9 mouse cellular contexts compared by ENCODE assay signal in genomic region chr4:148397531-148398287, GRCm38 (mm10). TPM values are rescaled to one million over a fixed set of nuclear protein-coding genes. Genes with fewer than 3 reads are reported as not detected.
DNase-seq lines count a peak whose midpoint lies in the region; ATAC-seq lines count a peak whose summit lies in the region.
"Had no signal": no experiment of that assay in that cellular context is flagged by ENCODE, and none has a peak within 500 bp of the region (broad histone marks: within the 10 kb centered on the region; RNA-seq: fewer than 3 reads in every experiment).

No protein-coding gene starts in this region.

- H3K9ac ChIP-seq in limb, embryonic 15.5 days, result no peak overlapping the region
- H3K9ac ChIP-seq in neural tube, embryonic 15.5 days (replicated peaks), result no peak overlapping the region

- H3K4me1 ChIP-seq in limb, embryonic 15.5 days, result no peaks in the 10 kb centered on the region
- peaks cover 46% of the 10 kb centered on the region for H3K4me1 ChIP-seq in neural tube, embryonic 15.5 days

- H3K27ac ChIP-seq in limb, embryonic 15.5 days, result no peak overlapping the region
- H3K27ac ChIP-seq in neural tube, embryonic 15.5 days (replicated peaks), result peak overlapping the region; percentile 69

- no peak overlapping the region for H3K4me3 ChIP-seq in limb, embryonic 15.5 days
- no peak overlapping the region for H3K4me3 ChIP-seq in neural tube, embryonic 15.5 days (replicated peaks)

- 64% methylated on average over 18 of the region's 18 CpGs for WGBS in limb, embryonic 15.5 days
- 28% methylated on average over 18 of the region's 18 CpGs for WGBS in neural tube, embryonic 15.5 days

- H3K4me2 ChIP-seq in limb, embryonic 15.5 days, result no peak overlapping the region
- H3K4me2 ChIP-seq in neural tube, embryonic 15.5 days, result no peak overlapping the region

- peak; percentile 40; the same call in 1 of the 2 replicates for ATAC-seq in limb, embryonic 15.5 days (ENCODE audit: insufficient number of reproducible peaks, low FRiP score, low TSS enrichment, low read depth)
- ATAC-seq in neural tube, embryonic 15.5 days (ENCODE audit: low FRiP score), result peak; percentile 29; the same call in 1 of the 2 replicates

- no peaks in the 10 kb centered on the region for H3K36me3 ChIP-seq in limb, embryonic 15.5 days
- no peaks in the 10 kb centered on the region for H3K36me3 ChIP-seq in neural tube, embryonic 15.5 days

- H3K9me3 ChIP-seq in limb, embryonic 15.5 days, result no peaks in the 10 kb centered on the region
- H3K9me3 ChIP-seq in neural tube, embryonic 15.5 days (replicated peaks), result no peaks in the 10 kb centered on the region

- peaks cover 12% of the 10 kb centered on the region for H3K27me3 ChIP-seq in limb, embryonic 15.5 days
- no peaks in the 10 kb centered on the region for H3K27me3 ChIP-seq in neural tube, embryonic 15.5 days (replicated peaks)

- peak; percentile 58 for DNase-seq in embryo, embryonic 10 days (ENCODE audit: low spot score)
- DNase-seq in embryo, embryonic 9.5 days (ENCODE audit: extremely low spot score), result no peak
- peak; percentile 32 for DNase-seq in retina, postnatal 1 day
- DNase-seq in retina, embryonic 14.5 days (ENCODE audit: low spot score), result no peak
- DNase-seq in kidney, adult 18-20 months, result no peak
- no peak for DNase-seq in spleen, adult 18-20 months
- DNase-seq: gastrocnemius, postnatal 36 days had no signal

RNA-seq across cellular contexts. Expression of gene Ubiad1, which starts 46.9 kb away (rescaled TPM):
- 19.4 and 21.4 TPM in 2 replicates for polyA plus RNA-seq in limb, embryonic 15.5 days (2015; fragmentation: Nextera tagmentation; extraction: Ambion mirVana)
- polyA plus RNA-seq in neural tube, embryonic 15.5 days (2015; fragmentation: Nextera tagmentation; extraction: Ambion mirVana), result 17.7 and 19.7 TPM in 2 replicates

RNA-seq across cellular contexts. Expression of gene Mtor, which starts 50.7 kb away (rescaled TPM):
- polyA plus RNA-seq in limb, embryonic 15.5 days (2015; fragmentation: Nextera tagmentation; extraction: Ambion mirVana), result 13.6 and 13.8 TPM in 2 replicates
- 17.7 and 21.4 TPM in 2 replicates for polyA plus RNA-seq in neural tube, embryonic 15.5 days (2015; fragmentation: Nextera tagmentation; extraction: Ambion mirVana)

Comparison
In these comparisons a context has a peak if more than half of its experiments do, and no peak if none do; other contexts are left out.
1. DNase-seq: peak in embryo, embryonic 10 days (single experiment) and retina, postnatal 1 day (single experiment); none in embryo, embryonic 9.5 days (single experiment), retina, embryonic 14.5 days (single experiment), kidney, adult 18-20 months (single experiment) and spleen, adult 18-20 months (0 of 2).